In the genomic region with DNA sequence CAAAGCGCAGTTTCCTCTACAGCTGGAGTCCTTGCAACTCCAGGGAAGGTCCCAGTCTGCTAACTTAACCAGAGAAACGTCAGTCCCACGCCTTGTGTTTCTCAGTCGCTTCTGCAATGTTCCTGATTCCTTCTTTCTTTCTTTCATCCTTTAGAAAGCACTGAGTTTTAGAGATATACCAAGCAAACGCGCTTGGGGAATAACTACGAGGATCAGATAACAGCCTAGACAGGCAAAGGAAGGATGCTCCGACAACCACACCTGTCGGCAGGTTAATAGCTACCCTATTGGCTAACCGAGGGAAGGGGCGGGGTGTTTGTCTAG, we compare ENCODE assay signal across 8 mouse cellular contexts. TPM values are rescaled to one million over a fixed set of nuclear protein-coding genes. Genes with fewer than 3 reads are reported as not detected.
DNase-seq lines count a peak whose midpoint lies in the region; ATAC-seq and TF ChIP-seq lines count a peak whose summit lies in the region.

No protein-coding gene starts in this region.

- in situ Hi-C loops in ES-E14 (cut with MboI; ENCODE audit: low sequenced_read_pairs in 2 of 2, unreplicated experiment in 2 of 2), result no loop called here

- peaks cover 33% of the 10 kb centered on the region for H3K4me1 ChIP-seq in heart, embryonic 16.5 days (ENCODE audit: control insufficient read depth, insufficient read depth, low read length)
- peaks cover 2 to 14% of the 10 kb centered on the region in 2 experiments; a peak in 2 of 4 replicates for H3K4me1 ChIP-seq in ES-E14 (ENCODE audit: control insufficient read depth in 2 of 2, insufficient read depth in 2 of 2, low read length in 2 of 2, poor library complexity in 1 of 2)
- H3K4me1 ChIP-seq in forebrain, embryonic 12.5 days, result peaks cover 39% of the 10 kb centered on the region
- H3K4me1 ChIP-seq in limb, embryonic 15.5 days, result peaks cover 32% of the 10 kb centered on the region
- peaks cover 12% of the 10 kb centered on the region; the same call in 1 of the 2 replicates for H3K4me1 ChIP-seq in spleen, adult 2 months (ENCODE audit: control insufficient read depth, insufficient read depth, insufficient read length)

- peak overlapping the region; percentile 75; the same call in 1 of the 2 replicates for H3K27ac ChIP-seq in heart, embryonic 16.5 days (ENCODE audit: low read length)
- H3K27ac ChIP-seq in ES-E14 (ENCODE audit: insufficient read depth, low read depth, low read length, poor library complexity, severe bottlenecking), result no peak overlapping the region
- peak overlapping the region; percentile 36; the same call in 1 of the 2 replicates for H3K27ac ChIP-seq in forebrain, embryonic 12.5 days
- peak overlapping the region; percentile 82 for H3K27ac ChIP-seq in limb, embryonic 15.5 days
- H3K27ac ChIP-seq in spleen, adult 2 months (ENCODE audit: insufficient read depth, low read length), result peak overlapping the region; percentile 53

- H3K36me3 ChIP-seq in heart, embryonic 16.5 days (ENCODE audit: control insufficient read depth, insufficient read depth), result peaks cover 11% of the 10 kb centered on the region
- H3K36me3 ChIP-seq in ES-E14 (ENCODE audit: control insufficient read depth, insufficient read depth, low read length, poor library complexity, severe bottlenecking), result peaks cover 32% of the 10 kb centered on the region
- H3K36me3 ChIP-seq in forebrain, embryonic 12.5 days (replicated peaks), result peaks cover 39% of the 10 kb centered on the region
- peaks cover 26% of the 10 kb centered on the region for H3K36me3 ChIP-seq in limb, embryonic 15.5 days
- peaks cover 11% of the 10 kb centered on the region for H3K36me3 ChIP-seq in spleen, adult 2 months (ENCODE audit: control insufficient read depth, insufficient read depth, low read length)

- under 1% methylated on average over 11 of the region's 11 CpGs for WGBS in heart, embryonic 16.5 days
- WGBS in forebrain, embryonic 12.5 days, result 1% methylated on average over 11 of the region's 11 CpGs
- 1% methylated on average over 11 of the region's 11 CpGs for WGBS in limb, embryonic 15.5 days
- 1% methylated on average over 11 of the region's 11 CpGs for WGBS in spleen, adult 2 months

- no peak overlapping the region for H3K9ac ChIP-seq in heart, embryonic 16.5 days (ENCODE audit: low read length)
- peak overlapping the region; percentile 55 for H3K9ac ChIP-seq in ES-E14 (ENCODE audit: insufficient read depth, low read depth, low read length, poor library complexity, severe bottlenecking)
- H3K9ac ChIP-seq in forebrain, embryonic 12.5 days, result peak overlapping the region; percentile 34; the same call in 1 of the 2 replicates
- no peak overlapping the region for H3K9ac ChIP-seq in limb, embryonic 15.5 days

- H3K4me3 ChIP-seq in heart, embryonic 16.5 days (ENCODE audit: low read length), result peak overlapping the region; percentile 55
- H3K4me3 ChIP-seq in ES-E14 (ENCODE audit: insufficient read depth in 1 of 2, low read depth in 1 of 2, low read length in 2 of 2, poor library complexity in 1 of 2, severe bottlenecking in 1 of 2), result peak overlapping the region; percentile 80 to 91
- H3K4me3 ChIP-seq in forebrain, embryonic 12.5 days (replicated peaks), result peak overlapping the region; percentile 98
- H3K4me3 ChIP-seq in limb, embryonic 15.5 days, result peak overlapping the region; percentile 94
- peak overlapping the region; percentile 34; the same call in 1 of the 2 replicates for H3K4me3 ChIP-seq in spleen, adult 2 months (ENCODE audit: extremely low read depth, insufficient read depth, insufficient read length)

- H3K27me3 ChIP-seq in heart, embryonic 16.5 days (ENCODE audit: control insufficient read depth, insufficient read depth, low read length), result no peaks in the 10 kb centered on the region
- H3K27me3 ChIP-seq in forebrain, embryonic 12.5 days, result no peaks in the 10 kb centered on the region
- no peaks in the 10 kb centered on the region for H3K27me3 ChIP-seq in limb, embryonic 15.5 days
- H3K27me3 ChIP-seq in spleen, adult 2 months (ENCODE audit: control insufficient read depth, insufficient read depth, low read length), result no peaks in the 10 kb centered on the region

- TF ChIP-seq POLR2A in spleen, adult 2 months (IDR thresholded peaks at IDR 0.05; ENCODE audit: low read depth, low read length), result no peak

- DNase-seq in heart, postnatal 25 days (ENCODE audit: low spot score), result no peak
- DNase-seq in ES-E14 (ENCODE audit: low read depth, low spot score), result no peak
- DNase-seq in spleen, adult 2 months (ENCODE audit: low read depth in 1 of 2, low spot score in 2 of 2), result peak in 1 of 2 experiments; percentile 91
- no peak for DNase-seq in left cerebral cortex, adult 18-20 months (ENCODE audit: low spot score in 2 of 2)
- no peak for DNase-seq in urinary bladder, postnatal 10 days (ENCODE audit: low spot score)

- intact Hi-C loops in heart, postnatal 25 days (cut with DNase I), result no loop called here

- peak overlapping the region; percentile 65 for H3K4me2 ChIP-seq in heart, embryonic 16.5 days (ENCODE audit: low read depth, low read length)
- H3K4me2 ChIP-seq in forebrain, embryonic 12.5 days, result peak overlapping the region; percentile 65
- H3K4me2 ChIP-seq in limb, embryonic 15.5 days, result peak overlapping the region; percentile 58

- no peaks in the 10 kb centered on the region for H3K9me3 ChIP-seq in heart, embryonic 16.5 days (replicated peaks; ENCODE audit: control insufficient read depth, low read length)
- H3K9me3 ChIP-seq in ES-E14 (ENCODE audit: control insufficient read depth, insufficient read depth, low read depth, low read length), result no peaks in the 10 kb centered on the region
- H3K9me3 ChIP-seq in forebrain, embryonic 12.5 days, result no peaks in the 10 kb centered on the region
- no peaks in the 10 kb centered on the region for H3K9me3 ChIP-seq in limb, embryonic 15.5 days

- TF ChIP-seq CTCF in spleen, adult 2 months (IDR thresholded peaks at IDR 0.05; ENCODE audit: extremely low read depth, insufficient read depth, insufficient read length, insufficient replicate concordance), result no peak

- ATAC-seq in heart, embryonic 16.5 days (replicated peaks; ENCODE audit: extremely low read depth, insufficient read depth, low FRiP score), result no peak
- no peak for ATAC-seq in forebrain, embryonic 12.5 days (ENCODE audit: low FRiP score)
- ATAC-seq in limb, embryonic 15.5 days (ENCODE audit: insufficient number of reproducible peaks, low FRiP score, low TSS enrichment, low read depth), result no peak

TF ChIP-seq in ES-E14, 5 proteins besides CTCF, POLR2A, EP300 and RAD21:
- TF ChIP-seq CHD2 (IDR thresholded peaks at IDR 0.05; ENCODE audit: low read depth, low read length) (no peak), ZNF384 (IDR thresholded peaks at IDR 0.05; ENCODE audit: low read depth, low read length) (no peak), HCFC1 (IDR thresholded peaks at IDR 0.05; ENCODE audit: borderline replicate concordance, insufficient read depth, low read length) (no peak), MAFK (IDR thresholded peaks at IDR 0.05; ENCODE audit: insufficient read depth, low read depth, low read length) (no peak), ZC3H11A (IDR thresholded peaks at IDR 0.05; ENCODE audit: borderline replicate concordance, low read depth, low read length) (no peak)

RNA-seq across cellular contexts. Expression of gene Cnot3, which starts 0.8 kb away (rescaled TPM):
- 29.9 and 32.9 TPM in 2 replicates for polyA plus RNA-seq in heart, embryonic 16.5 days (2015; fragmentation: Nextera tagmentation; extraction: Ambion mirVana)
- total RNA-seq in heart, postnatal 25 days (2021), result 10 to 100 TPM; 24.7 to 30.6 TPM
- total RNA-seq in ES-E14 (2012; rRNA removed), result 47.3 and 54.4 TPM in 2 replicates
- polyA plus RNA-seq in forebrain, embryonic 12.5 days (2016; fragmentation: Nextera tagmentation; extraction: Ambion mirVana), result 62.6 and 71.7 TPM in 2 replicates
- polyA plus RNA-seq in limb, embryonic 15.5 days (2015; fragmentation: Nextera tagmentation; extraction: Ambion mirVana), result 48.3 and 53.3 TPM in 2 replicates
- polyA plus RNA-seq in spleen, adult 2 months (2012; rRNA removed), result 94.1 and 111 TPM in 2 replicates
- total RNA-seq in left cerebral cortex, adult 18-20 months (2021), result 10 to 100 TPM; 48.4 to 59.5 TPM

RNA-seq across cellular contexts. Expression of gene Prpf31, which starts 14.5 kb away (rescaled TPM):
- 60.8 and 62.2 TPM in 2 replicates for polyA plus RNA-seq in heart, embryonic 16.5 days (2015; fragmentation: Nextera tagmentation; extraction: Ambion mirVana)
- 10 to 100 TPM; 22.2 to 25.1 TPM for total RNA-seq in heart, postnatal 25 days (2021)
- 109 and 137 TPM in 2 replicates for total RNA-seq in ES-E14 (2012; rRNA removed)
- polyA plus RNA-seq in forebrain, embryonic 12.5 days (2016; fragmentation: Nextera tagmentation; extraction: Ambion mirVana), result 140 and 149 TPM in 2 replicates
- polyA plus RNA-seq in limb, embryonic 15.5 days (2015; fragmentation: Nextera tagmentation; extraction: Ambion mirVana), result 88.3 and 94.0 TPM in 2 replicates
- 24.1 and 27.8 TPM in 2 replicates for polyA plus RNA-seq in spleen, adult 2 months (2012; rRNA removed)
- 10 to 100 TPM; 53.0 to 55.2 TPM for total RNA-seq in left cerebral cortex, adult 18-20 months (2021)

RNA-seq across cellular contexts. Expression of gene Tfpt, which starts 14.6 kb away (rescaled TPM):
- polyA plus RNA-seq in heart, embryonic 16.5 days (2015; fragmentation: Nextera tagmentation; extraction: Ambion mirVana), result 15.6 and 17.0 TPM in 2 replicates
- total RNA-seq in heart, postnatal 25 days (2021), result 10 to 100 TPM; 16.9 to 20.0 TPM
- total RNA-seq in ES-E14 (2012; rRNA removed), result 25.4 and 29.1 TPM in 2 replicates
- 32.0 and 34.4 TPM in 2 replicates for polyA plus RNA-seq in forebrain, embryonic 12.5 days (2016; fragmentation: Nextera tagmentation; extraction: Ambion mirVana)
- 23.2 and 24.6 TPM in 2 replicates for polyA plus RNA-seq in limb, embryonic 15.5 days (2015; fragmentation: Nextera tagmentation; extraction: Ambion mirVana)
- polyA plus RNA-seq in spleen, adult 2 months (2012; rRNA removed), result 6.8 TPM in 2 replicates
- 10 to 100 TPM; 37.0 to 39.4 TPM for total RNA-seq in left cerebral cortex, adult 18-20 months (2021)

RNA-seq across cellular contexts. Expression of gene Leng1, which starts 21.3 kb away (rescaled TPM):
- polyA plus RNA-seq in heart, embryonic 16.5 days (2015; fragmentation: Nextera tagmentation; extraction: Ambion mirVana), result 20.5 and 22.3 TPM in 2 replicates
- 10 to 100 TPM; 10.0 to 11.4 TPM for total RNA-seq in heart, postnatal 25 days (2021)
- total RNA-seq in ES-E14 (2012; rRNA removed), result 4.5 and 5.7 TPM in 2 replicates
- polyA plus RNA-seq in forebrain, embryonic 12.5 days (2016; fragmentation: Nextera tagmentation; extraction: Ambion mirVana), result 20.4 and 21.7 TPM in 2 replicates
- polyA plus RNA-seq in limb, embryonic 15.5 days (2015; fragmentation: Nextera tagmentation; extraction: Ambion mirVana), result 20.3 and 21.8 TPM in 2 replicates
- polyA plus RNA-seq in spleen, adult 2 months (2012; rRNA removed), result 1.8 and 2.3 TPM in 2 replicates
- 1 to 10 TPM; 6.7 to 6.8 TPM for total RNA-seq in left cerebral cortex, adult 18-20 months (2021)

RNA-seq across cellular contexts. Expression of gene Ndufa3, which starts 27.1 kb away (rescaled TPM):
- polyA plus RNA-seq in heart, embryonic 16.5 days (2015; fragmentation: Nextera tagmentation; extraction: Ambion mirVana), result 644 and 753 TPM in 2 replicates
- 1,000 to 10,000 TPM; 1,735 to 1,752 TPM for total RNA-seq in heart, postnatal 25 days (2021)
- 236 and 303 TPM in 2 replicates for total RNA-seq in ES-E14 (2012; rRNA removed)
- polyA plus RNA-seq in forebrain, embryonic 12.5 days (2016; fragmentation: Nextera tagmentation; extraction: Ambion mirVana), result 304 and 322 TPM in 2 replicates
- polyA plus RNA-seq in limb, embryonic 15.5 days (2015; fragmentation: Nextera tagmentation; extraction: Ambion mirVana), result 425 and 461 TPM in 2 replicates
- polyA plus RNA-seq in spleen, adult 2 months (2012; rRNA removed), result 117 and 124 TPM in 2 replicates
- total RNA-seq in left cerebral cortex, adult 18-20 months (2021), result 100 to 1,000 TPM; 543 to 558 TPM

Comparison
In these comparisons a context has a peak if more than half of its experiments do, and no peak if none do; other contexts are left out.
1. H3K4me3 ChIP-seq: peak in every context shown above with its lines; median percentile 98 in forebrain, embryonic 12.5 days; 94 in limb, embryonic 15.5 days; 86 in ES-E14; 55 in heart, embryonic 16.5 days; 34 in spleen, adult 2 months.
2. H3K9ac ChIP-seq: peak in ES-E14 (single experiment) and forebrain, embryonic 12.5 days (single experiment); none in heart, embryonic 16.5 days (single experiment) and limb, embryonic 15.5 days (single experiment).
3. Peak in every context shown above with its lines, with median percentiles within 50 percentile points of each other: H3K4me2 ChIP-seq.